Mouse (Mus musculus) stomach, postnatal 0 days (tissue): ENCODE measurements at regions not wholly inside any gene's neighbourhood (a gene's known extent, or its start where the extent isn't known, plus 50 kb on each side); places are given as distances from the start of the nearest gene placed in this dataset.

Experiments used
- CTCF ChIP-seq: IDR thresholded peaks from 2 replicates; pipeline ENCODE4 v1.5.1; 2016; ENCODE audit warnings: antibody characterized with exemption, low read depth, mild to moderate bottlenecking, moderate library complexity
- EP300 ChIP-seq: optimal IDR thresholded peaks from 2 replicates; pipeline ENCODE3; 2016; ENCODE audit warnings: antibody characterized with exemption

- TF ChIP-seq CTCF (no peak), EP300 (no peak)
These were observed 164.2 kb upstream of the Dgkb start for GRCm38 (mm10) chr12:37653287-37653686.
